Mouse (Mus musculus) adrenal gland, adult 10 weeks (tissue): ENCODE data around the gene Tm4sf19. TPM values are rescaled to one million over a fixed set of nuclear protein-coding genes. Genes with fewer than 3 reads are reported as not detected.

Source experiments
- polyA plus RNA-seq: library from polyadenylated mRNA; stranded (reverse); fragments of 350-450 nt; fragmentation: Illumina TruSeq; extraction: RNeasy Lipid Tissue Mini Kit (QIAGEN cat#74804); gene quantifications from one replicate; pipeline ENCODE4 v1.2.3, GENCODE M21; 2014; ENCODE audit warnings: low read depth, low replicate concordance

The Tm4sf19 gene
- not detected for polyA plus RNA-seq

DNA sequence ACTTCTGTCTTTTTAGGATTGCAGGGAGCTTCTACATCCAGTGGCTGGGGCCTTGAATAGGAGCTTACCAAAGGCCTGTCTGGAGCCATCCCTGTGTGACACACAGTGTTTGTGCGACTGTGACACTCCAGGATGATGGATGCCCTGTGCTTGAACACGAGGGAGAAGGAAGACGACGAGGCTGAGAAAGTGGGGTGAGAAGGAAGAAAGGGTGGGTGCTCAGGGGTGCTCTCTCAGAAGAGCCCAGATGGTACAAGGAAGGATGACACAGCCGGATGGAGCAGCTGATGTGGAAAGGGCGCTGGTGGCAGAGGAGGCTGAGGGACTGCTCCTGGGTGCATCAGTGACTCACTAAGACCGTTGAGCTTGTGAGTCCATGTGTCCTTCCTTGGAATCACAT, at the start of gene Tm4sf19:
Gene Tm4sf19, plus strand, starts transcription at position 240 of the 400 bp plus-strand sequence.

DNA sequence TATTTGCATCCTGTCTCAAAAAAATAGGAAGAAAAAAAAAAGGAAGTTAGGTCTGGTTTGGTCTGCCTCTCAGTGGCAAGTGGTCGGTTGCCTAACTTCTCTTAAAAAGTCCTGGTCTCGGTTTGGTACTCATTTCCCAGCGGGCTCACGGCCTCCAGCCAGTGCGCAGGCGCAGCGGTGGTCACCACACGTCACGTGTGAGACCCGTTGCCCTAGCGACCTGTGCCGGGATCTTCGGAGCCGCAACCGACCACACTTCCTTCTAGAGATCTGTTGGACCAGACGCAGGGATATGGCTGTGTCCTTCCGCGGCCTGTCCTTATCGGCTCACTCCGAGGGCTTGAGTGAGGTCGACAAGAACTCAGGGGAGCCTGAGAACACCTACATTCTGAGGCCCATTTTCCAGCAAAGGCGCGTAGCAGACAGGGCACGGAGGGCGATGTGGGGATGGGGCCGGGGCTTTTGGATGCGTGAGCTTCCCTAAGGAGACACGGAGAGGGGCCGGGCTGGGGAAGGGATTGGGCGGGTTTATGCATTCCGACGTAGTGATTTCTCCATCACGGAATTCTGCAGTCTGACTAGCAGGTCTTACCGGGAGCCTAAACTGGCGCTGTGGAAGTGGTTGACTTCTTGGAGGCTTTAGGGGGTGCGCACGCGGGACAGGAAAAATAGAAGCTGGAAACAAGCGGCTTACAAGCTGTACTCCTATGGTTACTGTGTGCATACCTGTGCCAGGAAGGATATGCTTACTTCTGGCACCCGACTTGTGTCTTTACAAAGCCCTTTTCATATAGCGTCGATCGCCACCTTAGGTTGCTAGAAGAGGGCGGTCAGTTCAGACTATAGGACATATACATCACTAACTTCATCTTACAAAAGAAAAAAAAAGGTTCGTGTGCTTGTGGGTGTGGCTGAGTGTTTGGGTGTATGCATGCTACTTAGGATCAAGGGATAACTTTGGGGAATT, 19.5 kb downstream of the Tm4sf19 start, which contains the start of gene Tctex1d2:
Gene Tctex1d2, plus strand, starts transcription at position 186 of the 967 bp plus-strand sequence.

DNA sequence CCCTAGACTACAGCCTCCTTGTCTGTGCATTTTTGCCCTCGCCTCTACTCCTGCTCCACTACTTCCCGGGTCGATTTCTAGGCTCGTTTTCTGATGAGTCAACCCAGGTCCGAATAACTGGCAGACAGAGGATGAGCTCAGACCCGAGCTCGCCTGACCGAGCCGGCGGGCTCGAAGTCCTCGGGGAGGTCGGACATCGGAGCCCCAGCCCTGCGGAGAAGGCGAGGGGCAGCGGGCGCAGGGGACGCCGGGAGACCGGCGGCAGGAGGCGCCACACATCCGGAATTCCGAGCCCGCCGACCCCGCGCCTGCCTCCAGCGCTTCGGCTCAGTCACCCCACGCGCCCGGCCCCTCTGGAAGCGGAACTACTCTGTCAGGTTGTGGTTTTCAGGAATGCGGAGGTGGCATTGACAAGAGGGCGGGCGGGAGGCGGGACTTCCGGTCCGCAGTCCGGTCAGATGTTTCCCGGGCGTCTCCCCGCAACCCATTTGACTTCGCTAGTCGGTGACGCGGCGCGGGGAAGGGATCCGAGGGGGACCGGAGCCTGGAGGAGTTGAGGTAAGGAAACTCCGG, 30.3 kb downstream of the Tm4sf19 start, which contains the start of gene Pcyt1a:
Gene Pcyt1a, plus strand, starts transcription at position 448 of the 573 bp plus-strand sequence.

Other genes starting within 250 kb of the Tm4sf19 start
- 1.0 TPM for gene Nrros, start 234.9 kb upstream of the Tm4sf19 start, polyA plus RNA-seq
- not detected for gene Bex6, start 220.7 kb upstream of the Tm4sf19 start, polyA plus RNA-seq
- 41.3 TPM for gene Fbxo45, start 153.3 kb upstream of the Tm4sf19 start, polyA plus RNA-seq
- 7.4 TPM for gene Wdr53, start 153.3 kb upstream of the Tm4sf19 start, polyA plus RNA-seq
- not detected for gene Smco1, start 129.0 kb upstream of the Tm4sf19 start, polyA plus RNA-seq
- 65.7 TPM for gene Rnf168, start 123.0 kb upstream of the Tm4sf19 start, polyA plus RNA-seq
- gene Ubxn7, start 68.2 kb upstream of the Tm4sf19 start, polyA plus RNA-seq = 79.1 TPM
- gene Tctex1d2, start 19.2 kb downstream of the Tm4sf19 start, polyA plus RNA-seq = 26.8 TPM
- gene Pcyt1a, start 30.4 kb downstream of the Tm4sf19 start, polyA plus RNA-seq = 61.6 TPM
- gene Slc51a, start 87.4 kb downstream of the Tm4sf19 start, polyA plus RNA-seq = not detected
- gene Zdhhc19, start 95.8 kb downstream of the Tm4sf19 start, polyA plus RNA-seq = not detected
- 70.3 TPM for gene Tfrc, start 208.4 kb downstream of the Tm4sf19 start, polyA plus RNA-seq
- gene Tnk2, start 243.4 kb downstream of the Tm4sf19 start, polyA plus RNA-seq = 1.2 TPM